Mouse (Mus musculus): ENCODE measurements around the gene Bzw2. TPM values are rescaled to one million over a fixed set of nuclear protein-coding genes. Genes with fewer than 3 reads are reported as not detected.
"Not testable (repeated sequence)": the region's sequence is repeated elsewhere in the genome, so short reads cannot be mapped to it uniquely, and the experiment has no call there.

Gene Bzw2
- 181 and 200 TPM in 2 replicates for polyA plus RNA-seq (2014; fragmentation: Nextera tagmentation; extraction: Ambion mirVana)

GRCm38 (mm10) chr12:36157638-36158308 is at the start of gene Bzw2:
Bzw2 (minus strand) TSS chr12:36158080.
- H3K9ac ChIP-seq (ENCODE audit: low read depth, low read length), result peak within 1 kb of the TSS; percentile 78
- H3K4me1 ChIP-seq (replicated peaks; ENCODE audit: control insufficient read depth, insufficient read depth, low read length), result peaks cover 11% of the 10 kb centered on the region
- DNase-seq (ENCODE audit: low spot score) (peak; percentile 77), ATAC-seq (replicated peaks; ENCODE audit: low FRiP score) (peak; percentile 51)
- no peaks in the 10 kb centered on the region for H3K9me3 ChIP-seq (ENCODE audit: control insufficient read depth, low read length)
- no peaks in the 10 kb centered on the region for H3K36me3 ChIP-seq (ENCODE audit: control insufficient read depth, insufficient read depth, low read length)
- peak within 1 kb of the TSS; percentile 61 for H3K4me3 ChIP-seq (ENCODE audit: low read depth, low read length)
- peak within 1 kb of the TSS; percentile 70 for H3K27ac ChIP-seq (ENCODE audit: low read depth, low read length)
- WGBS, result 3% methylated on average over 26 of the region's 26 CpGs
- H3K4me2 ChIP-seq, result peak within 1 kb of the TSS; percentile 81
- no peaks in the 10 kb centered on the region for H3K27me3 ChIP-seq (replicated peaks; ENCODE audit: control insufficient read depth, insufficient read depth, low read length)

GRCm38 (mm10) chr12:36207072-36207799 is 49.4 kb upstream of the Bzw2 start:
- H3K27me3 ChIP-seq (replicated peaks; ENCODE audit: control insufficient read depth, insufficient read depth, low read length), result no peaks in the 10 kb centered on the region
- no peaks in the 10 kb centered on the region for H3K9me3 ChIP-seq (ENCODE audit: control insufficient read depth, low read length)
- H3K36me3 ChIP-seq (ENCODE audit: control insufficient read depth, insufficient read depth, low read length), result no peaks in the 10 kb centered on the region
- ATAC-seq (replicated peaks; ENCODE audit: low FRiP score) (no peak), DNase-seq (ENCODE audit: low spot score) (no peak)
- no peak overlapping the region for H3K27ac ChIP-seq (ENCODE audit: low read depth, low read length)
- no peaks in the 10 kb centered on the region for H3K4me1 ChIP-seq (replicated peaks; ENCODE audit: control insufficient read depth, insufficient read depth, low read length)
- 68% methylated on average over 9 of the region's 9 CpGs for WGBS
- H3K4me3 ChIP-seq (ENCODE audit: low read depth, low read length), result no peak overlapping the region
- H3K4me2 ChIP-seq, result no peak overlapping the region
- no peak overlapping the region for H3K9ac ChIP-seq (ENCODE audit: low read depth, low read length)

DNA sequence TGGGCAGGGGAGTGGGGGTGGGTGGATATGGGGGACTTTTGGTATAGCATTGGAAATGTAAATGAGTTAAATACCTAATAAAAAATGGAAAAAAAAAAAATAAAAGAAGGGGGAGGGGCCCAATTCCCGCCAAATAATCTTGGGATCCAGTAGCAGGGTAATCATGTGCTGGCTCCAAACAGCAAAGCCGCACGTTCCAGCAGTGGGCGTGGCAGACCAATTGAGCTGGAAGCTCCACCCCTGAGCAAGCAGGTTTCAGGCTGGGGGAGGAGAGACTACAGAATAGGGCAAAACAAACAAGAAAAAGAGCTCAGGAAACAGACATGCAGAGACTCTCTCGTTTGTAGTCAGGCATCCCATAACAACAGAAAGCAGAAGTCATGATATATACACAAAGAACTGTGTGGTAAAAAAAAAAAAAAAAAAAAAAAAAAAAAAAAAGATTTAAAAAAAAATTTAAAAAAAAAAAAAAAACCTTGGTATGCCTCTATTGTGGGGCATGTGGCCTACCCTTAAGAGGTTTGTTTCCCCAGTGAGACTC is 47.8 kb upstream of the Bzw2 start:
- H3K27ac ChIP-seq (ENCODE audit: low read depth, low read length), result not testable (repeated sequence)

DNA sequence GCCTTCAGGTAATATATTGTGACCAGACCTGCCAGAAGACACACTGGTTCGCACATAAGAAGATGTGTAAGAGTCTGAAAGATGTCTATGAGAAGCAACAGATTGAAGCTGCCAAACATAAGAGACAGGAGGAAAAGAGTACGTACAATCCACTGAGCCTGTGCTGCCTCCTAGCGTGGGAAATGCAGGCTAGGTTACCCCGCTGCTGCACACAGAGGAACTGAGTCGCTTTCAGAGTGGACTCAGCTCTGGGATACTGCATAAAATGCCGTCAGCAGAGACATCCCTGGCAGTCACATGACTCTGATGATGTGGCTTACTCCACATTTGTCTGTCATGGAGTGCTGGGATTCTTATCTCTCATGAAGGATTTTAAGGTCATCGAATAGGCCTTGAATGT is 37.1 kb upstream of the Bzw2 start:
- peaks cover 25% of the 10 kb centered on the region for H3K36me3 ChIP-seq (ENCODE audit: control insufficient read depth, insufficient read depth, low read length)
- H3K27me3 ChIP-seq (replicated peaks; ENCODE audit: control insufficient read depth, insufficient read depth, low read length), result no peaks in the 10 kb centered on the region
- H3K9ac ChIP-seq (ENCODE audit: low read depth, low read length), result no peak overlapping the region
- no peak overlapping the region for H3K27ac ChIP-seq (ENCODE audit: low read depth, low read length)
- H3K4me3 ChIP-seq (ENCODE audit: low read depth, low read length), result no peak overlapping the region
- no peak for DNase-seq (ENCODE audit: low spot score)
- H3K4me1 ChIP-seq (replicated peaks; ENCODE audit: control insufficient read depth, insufficient read depth, low read length), result no peaks in the 10 kb centered on the region
- ATAC-seq (replicated peaks; ENCODE audit: low FRiP score), result no peak
- H3K4me2 ChIP-seq, result no peak overlapping the region
- peaks cover 5% of the 10 kb centered on the region; the same call in 1 of the 2 replicates for H3K9me3 ChIP-seq (ENCODE audit: control insufficient read depth, low read length)
- WGBS, result 90% methylated on average over 7 of the region's 7 CpGs

More for the DNA sequence above, 47.8 kb upstream of the Bzw2 start:
- H3K4me1 ChIP-seq (replicated peaks; ENCODE audit: control insufficient read depth, insufficient read depth, low read length); H3K4me2 ChIP-seq; DNase-seq (ENCODE audit: low spot score); H3K27me3 ChIP-seq (replicated peaks; ENCODE audit: control insufficient read depth, insufficient read depth, low read length); ATAC-seq (replicated peaks; ENCODE audit: low FRiP score); H3K9ac ChIP-seq (ENCODE audit: low read depth, low read length); H3K36me3 ChIP-seq (ENCODE audit: control insufficient read depth, insufficient read depth, low read length); H3K4me3 ChIP-seq (ENCODE audit: low read depth, low read length); H3K9me3 ChIP-seq (ENCODE audit: control insufficient read depth, low read length): not testable (repeated sequence)
- WGBS, result 49% methylated on average over 5 of the region's 5 CpGs

GRCm38 (mm10) chr12:36190343-36190742 is 32.5 kb upstream of the Bzw2 start:
- no peaks in the 10 kb centered on the region for H3K27me3 ChIP-seq (replicated peaks; ENCODE audit: control insufficient read depth, insufficient read depth, low read length)
- peaks cover 18% of the 10 kb centered on the region for H3K36me3 ChIP-seq (ENCODE audit: control insufficient read depth, insufficient read depth, low read length)
- H3K4me2 ChIP-seq, result no peak overlapping the region
- no peaks in the 10 kb centered on the region for H3K4me1 ChIP-seq (replicated peaks; ENCODE audit: control insufficient read depth, insufficient read depth, low read length)
- DNase-seq (ENCODE audit: low spot score) (no peak), ATAC-seq (replicated peaks; ENCODE audit: low FRiP score) (no peak)
- no peak overlapping the region for H3K9ac ChIP-seq (ENCODE audit: low read depth, low read length)
- H3K9me3 ChIP-seq (ENCODE audit: control insufficient read depth, low read length), result no peaks in the 10 kb centered on the region
- H3K27ac ChIP-seq (ENCODE audit: low read depth, low read length), result no peak overlapping the region
- no peak overlapping the region for H3K4me3 ChIP-seq (ENCODE audit: low read depth, low read length)
- 85% methylated on average over 5 of the region's 5 CpGs for WGBS

- Histone ChIP-seq H3K27ac (ENCODE audit: low read depth, low read length) (no peak overlapping the region), H3K27me3 (replicated peaks; ENCODE audit: control insufficient read depth, insufficient read depth, low read length) (no peaks in the 10 kb centered on the region), H3K4me1 (replicated peaks; ENCODE audit: control insufficient read depth, insufficient read depth, low read length) (no peaks in the 10 kb centered on the region), H3K9ac (ENCODE audit: low read depth, low read length) (no peak overlapping the region), H3K4me3 (ENCODE audit: low read depth, low read length) (no peak overlapping the region), H3K9me3 (ENCODE audit: control insufficient read depth, low read length) (no peaks in the 10 kb centered on the region), H3K4me2 (no peak overlapping the region), H3K36me3 (ENCODE audit: control insufficient read depth, insufficient read depth, low read length) (peaks cover 13% of the 10 kb centered on the region)
- no peak for DNase-seq (ENCODE audit: low spot score)
- no peak for ATAC-seq (replicated peaks; ENCODE audit: low FRiP score)
- WGBS, result 95% methylated on average over 3 of the region's 3 CpGs
Measured at GRCm38 (mm10) chr12:36189610-36190009, 31.7 kb upstream of the Bzw2 start.

DNA sequence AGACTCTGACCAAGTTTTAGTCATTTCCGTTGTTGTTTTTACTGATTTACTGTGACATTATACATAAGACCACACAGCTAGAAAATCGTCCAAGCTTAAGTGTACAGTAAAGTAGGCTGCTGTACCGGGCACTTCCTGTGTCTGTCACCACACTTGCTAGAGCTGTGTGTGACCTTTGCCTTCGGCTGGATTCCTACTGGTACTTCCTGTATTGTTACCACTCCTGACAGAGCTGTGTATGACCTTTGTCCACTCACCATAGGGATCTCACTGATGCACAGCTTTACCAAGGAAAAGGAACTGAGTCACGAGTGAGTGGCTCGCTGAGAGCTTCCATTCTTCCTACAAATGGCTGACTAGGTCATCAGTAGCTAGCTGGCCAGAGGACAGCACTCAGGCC is 29.2 kb upstream of the Bzw2 start:
- DNase-seq (ENCODE audit: low spot score) (no peak), ATAC-seq (replicated peaks; ENCODE audit: low FRiP score) (0 out of 2 replicates have a peak, but pooled peaks have one; percentile 39)
- Histone ChIP-seq H3K27ac (ENCODE audit: low read depth, low read length) (no peak overlapping the region), H3K27me3 (replicated peaks; ENCODE audit: control insufficient read depth, insufficient read depth, low read length) (no peaks in the 10 kb centered on the region), H3K4me3 (ENCODE audit: low read depth, low read length) (no peak overlapping the region), H3K9ac (ENCODE audit: low read depth, low read length) (no peak overlapping the region), H3K4me2 (no peak overlapping the region), H3K9me3 (ENCODE audit: control insufficient read depth, low read length) (no peaks in the 10 kb centered on the region), H3K36me3 (ENCODE audit: control insufficient read depth, insufficient read depth, low read length) (peaks cover 13% of the 10 kb centered on the region), H3K4me1 (replicated peaks; ENCODE audit: control insufficient read depth, insufficient read depth, low read length) (no peaks in the 10 kb centered on the region)
- WGBS, result 72% methylated on average over 6 of the region's 6 CpGs

DNA sequence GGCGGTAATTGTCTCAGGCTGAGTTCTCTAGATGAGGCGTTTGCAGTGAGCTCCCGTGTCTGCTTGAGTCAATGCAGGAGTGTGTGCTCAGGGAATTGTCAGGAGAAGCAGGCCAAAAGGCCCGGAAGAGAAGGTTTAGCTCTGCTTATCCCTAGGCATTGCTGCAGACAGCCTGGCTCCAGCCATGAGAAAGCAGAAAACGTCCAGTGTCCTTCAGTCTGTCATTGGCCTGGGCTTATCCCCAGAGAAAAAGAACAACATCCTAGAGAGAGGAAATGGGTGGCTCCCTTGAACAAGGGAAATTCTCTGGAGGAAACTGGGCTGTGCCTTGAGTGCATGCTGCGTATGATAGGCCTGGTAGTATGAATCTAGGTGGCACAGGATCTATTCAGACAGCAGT is 24.7 kb upstream of the Bzw2 start:
- DNase-seq (ENCODE audit: low spot score), result no peak
- Histone ChIP-seq H3K9ac (ENCODE audit: low read depth, low read length) (no peak overlapping the region), H3K36me3 (ENCODE audit: control insufficient read depth, insufficient read depth, low read length) (peaks cover 6% of the 10 kb centered on the region), H3K4me2 (no peak overlapping the region), H3K4me3 (ENCODE audit: low read depth, low read length) (no peak overlapping the region), H3K27ac (ENCODE audit: low read depth, low read length) (no peak overlapping the region), H3K27me3 (replicated peaks; ENCODE audit: control insufficient read depth, insufficient read depth, low read length) (no peaks in the 10 kb centered on the region), H3K4me1 (replicated peaks; ENCODE audit: control insufficient read depth, insufficient read depth, low read length) (no peaks in the 10 kb centered on the region), H3K9me3 (ENCODE audit: control insufficient read depth, low read length) (no peaks in the 10 kb centered on the region)
- 77% methylated on average over 6 of the region's 6 CpGs for WGBS
- peak; percentile 62 for ATAC-seq (replicated peaks; ENCODE audit: low FRiP score)

All from liver, embryonic 11.5 days (tissue).